Mouse (Mus musculus) heart, adult 10 weeks (tissue): Measurements from ENCODE around the gene Ifna5. TPM values are rescaled to one million over a fixed set of nuclear protein-coding genes. Genes with fewer than 3 reads are reported as not detected.

ENCODE experiments used
- polyA plus RNA-seq: library from polyadenylated mRNA; stranded (reverse); fragments of 350-450 nt; fragmentation: Illumina TruSeq; extraction: RNeasy Lipid Tissue Mini Kit (QIAGEN cat#74804); gene quantifications from one replicate; pipeline ENCODE4 v1.2.3, GENCODE M21; 2014; ENCODE audit warnings: low read depth, low replicate concordance

Gene Ifna5
- not detected for polyA plus RNA-seq

GRCm38 (mm10) chr4:88835225-88835624 is at the start of gene Ifna5:
Gene Ifna5, plus strand, starts transcription at chr4:88835525.

DNA sequence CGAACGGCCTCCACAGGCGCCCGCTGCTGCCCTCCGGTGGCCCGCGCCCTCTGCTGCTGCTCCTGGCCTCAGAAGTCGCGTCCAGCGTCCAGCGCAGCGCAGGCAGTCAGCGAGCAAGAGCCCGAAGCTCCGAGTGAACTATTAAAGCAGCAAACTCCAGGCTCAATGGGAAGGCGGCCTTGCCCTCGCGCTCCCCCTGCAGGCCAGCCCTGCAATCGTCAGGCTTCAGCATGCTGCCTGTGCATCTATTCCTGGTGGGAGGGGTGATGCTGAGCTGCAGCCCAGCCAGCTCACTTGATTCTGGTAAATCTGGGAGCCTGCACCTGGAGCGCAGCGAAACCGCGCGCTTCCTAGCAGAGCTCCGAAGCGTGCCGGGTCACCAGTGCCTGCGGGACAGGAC is 46.9 kb upstream of the Ifna5 start, which contains the start of gene Gm13277:
Gene Gm13277 (plus strand): TSS at position 231 of the 400 bp plus-strand sequence.

DNA sequence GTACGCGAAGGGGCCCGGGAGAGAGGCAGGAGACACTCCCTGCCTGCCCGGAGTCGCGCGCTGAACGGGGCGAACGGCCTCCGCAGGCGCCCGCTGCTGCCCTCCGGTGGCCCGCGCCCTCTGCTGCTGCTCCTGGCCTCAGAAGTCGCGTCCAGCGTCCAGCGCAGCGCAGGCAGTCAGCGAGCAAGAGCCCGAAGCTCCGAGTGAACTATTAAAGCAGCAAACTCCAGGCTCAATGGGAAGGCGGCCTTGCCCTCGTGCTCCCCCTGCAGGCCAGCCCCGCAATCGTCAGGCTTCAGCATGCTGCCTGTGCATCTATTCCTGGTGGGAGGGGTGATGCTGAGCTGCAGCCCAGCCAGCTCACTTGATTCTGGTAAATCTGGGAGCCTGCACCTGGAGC is 44.1 kb upstream of the Ifna5 start, which contains the start of gene Gm13278:
Gene Gm13278 (plus strand): TSS at position 301 of the 400 bp plus-strand sequence.

DNA sequence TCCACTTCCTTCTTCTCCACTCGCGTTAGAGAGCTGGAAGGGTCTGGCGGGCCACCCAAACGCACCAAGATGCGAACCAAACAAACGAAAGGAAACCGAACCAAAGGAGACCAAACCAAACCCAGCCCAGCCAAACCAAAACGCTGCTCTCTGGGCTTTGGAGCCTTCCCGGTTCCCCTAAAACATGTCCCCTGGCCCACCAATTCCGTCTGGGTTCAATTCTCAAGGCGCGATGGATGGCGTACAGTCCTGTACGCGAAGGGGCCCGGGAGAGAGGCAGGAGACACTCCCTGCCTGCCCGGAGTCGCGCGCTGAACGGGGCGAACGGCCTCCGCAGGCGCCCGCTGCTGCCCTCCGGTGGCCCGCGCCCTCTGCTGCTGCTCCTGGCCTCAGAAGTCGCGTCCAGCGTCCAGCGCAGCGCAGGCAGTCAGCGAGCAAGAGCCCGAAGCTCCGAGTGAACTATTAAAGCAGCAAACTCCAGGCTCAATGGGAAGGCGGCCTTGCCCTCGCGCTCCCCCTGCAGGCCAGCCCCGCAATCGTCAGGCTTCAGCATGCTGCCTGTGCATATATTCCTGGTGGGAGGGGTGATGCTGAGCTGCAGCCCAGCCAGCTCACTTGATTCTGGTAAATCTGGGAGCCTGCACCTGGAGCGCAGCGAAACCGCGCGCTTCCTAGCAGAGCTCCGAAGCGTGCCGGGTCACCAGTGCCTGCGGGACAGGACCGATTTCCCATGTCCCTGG is 41.2 kb upstream of the Ifna5 start, which contains the start of gene Gm13275:
Gene Gm13275 (plus strand): TSS at position 552 of the 740 bp plus-strand sequence.

DNA sequence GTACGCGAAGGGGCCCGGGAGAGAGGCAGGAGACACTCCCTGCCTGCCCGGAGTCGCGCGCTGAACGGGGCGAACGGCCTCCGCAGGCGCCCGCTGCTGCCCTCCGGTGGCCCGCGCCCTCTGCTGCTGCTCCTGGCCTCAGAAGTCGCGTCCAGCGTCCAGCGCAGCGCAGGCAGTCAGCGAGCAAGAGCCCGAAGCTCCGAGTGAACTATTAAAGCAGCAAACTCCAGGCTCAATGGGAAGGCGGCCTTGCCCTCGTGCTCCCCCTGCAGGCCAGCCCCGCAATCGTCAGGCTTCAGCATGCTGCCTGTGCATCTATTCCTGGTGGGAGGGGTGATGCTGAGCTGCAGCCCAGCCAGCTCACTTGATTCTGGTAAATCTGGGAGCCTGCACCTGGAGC is 38.2 kb upstream of the Ifna5 start, which contains the start of gene Gm13279:
Gene Gm13279 (plus strand): TSS at position 301 of the 400 bp plus-strand sequence.

GRCm38 (mm10) chr4:88799365-88799764 is 36.0 kb upstream of the Ifna5 start, which contains the start of gene Gm13285:
Gene Gm13285, plus strand, starts transcription at chr4:88799665.

DNA sequence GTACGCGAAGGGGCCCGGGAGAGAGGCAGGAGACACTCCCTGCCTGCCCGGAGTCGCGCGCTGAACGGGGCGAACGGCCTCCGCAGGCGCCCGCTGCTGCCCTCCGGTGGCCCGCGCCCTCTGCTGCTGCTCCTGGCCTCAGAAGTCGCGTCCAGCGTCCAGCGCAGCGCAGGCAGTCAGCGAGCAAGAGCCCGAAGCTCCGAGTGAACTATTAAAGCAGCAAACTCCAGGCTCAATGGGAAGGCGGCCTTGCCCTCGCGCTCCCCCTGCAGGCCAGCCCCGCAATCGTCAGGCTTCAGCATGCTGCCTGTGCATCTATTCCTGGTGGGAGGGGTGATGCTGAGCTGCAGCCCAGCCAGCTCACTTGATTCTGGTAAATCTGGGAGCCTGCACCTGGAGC is 32.4 kb upstream of the Ifna5 start, which contains the start of gene Gm13287:
Gene Gm13287 (plus strand): TSS at position 301 of the 400 bp plus-strand sequence.

GRCm38 (mm10) chr4:88805231-88805630 is 30.1 kb upstream of the Ifna5 start, which contains the start of gene Gm13288:
Gene Gm13288, plus strand, starts transcription at chr4:88805531.

GRCm38 (mm10) chr4:88815928-88816327 is 19.4 kb upstream of the Ifna5 start, which contains the start of gene Ifna7:
Gene Ifna7, plus strand, starts transcription at chr4:88816228.

DNA sequence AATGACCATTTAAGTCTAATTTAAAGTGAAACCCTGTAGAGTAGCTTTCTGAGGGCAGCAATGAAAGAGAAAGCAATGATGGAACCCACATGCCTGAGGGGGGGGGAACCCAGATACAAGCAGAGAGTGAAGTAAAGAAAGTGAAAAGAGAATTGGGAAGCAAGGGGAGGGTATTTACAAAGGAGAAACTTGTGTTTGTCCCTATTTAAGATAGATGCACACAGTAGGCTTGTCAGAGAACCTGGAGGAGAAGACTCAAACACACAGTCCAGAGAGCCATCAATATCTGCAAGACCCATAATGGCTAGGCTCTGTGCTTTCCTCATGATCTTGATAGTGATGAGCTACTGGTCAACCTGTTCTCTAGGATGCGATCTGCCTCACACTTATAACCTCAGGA is 15.7 kb upstream of the Ifna5 start, which contains the start of gene Ifna11:
Gene Ifna11 (plus strand): TSS at position 301 of the 400 bp plus-strand sequence.

DNA sequence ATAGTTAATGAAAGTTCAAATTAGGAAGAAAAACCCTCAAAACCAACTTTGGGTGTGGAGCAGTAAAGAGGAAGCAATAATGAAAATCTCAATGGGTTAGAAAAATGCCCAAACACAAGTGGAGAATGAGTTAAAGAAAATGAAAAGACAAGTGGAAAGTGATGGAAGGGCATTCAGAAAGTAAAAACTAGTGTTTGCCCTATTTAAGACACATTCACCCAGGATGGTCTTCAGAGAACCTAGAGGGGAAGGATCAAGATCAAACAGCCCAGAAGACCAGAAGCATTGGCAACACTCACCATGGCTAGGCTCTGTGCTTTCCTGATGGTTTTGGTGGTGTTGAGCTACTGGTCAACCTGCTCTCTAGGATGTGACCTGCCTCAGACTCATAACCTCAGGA is 8.2 kb upstream of the Ifna5 start, which contains the start of gene Ifna6:
Gene Ifna6 (plus strand): TSS at position 301 of the 400 bp plus-strand sequence.

DNA sequence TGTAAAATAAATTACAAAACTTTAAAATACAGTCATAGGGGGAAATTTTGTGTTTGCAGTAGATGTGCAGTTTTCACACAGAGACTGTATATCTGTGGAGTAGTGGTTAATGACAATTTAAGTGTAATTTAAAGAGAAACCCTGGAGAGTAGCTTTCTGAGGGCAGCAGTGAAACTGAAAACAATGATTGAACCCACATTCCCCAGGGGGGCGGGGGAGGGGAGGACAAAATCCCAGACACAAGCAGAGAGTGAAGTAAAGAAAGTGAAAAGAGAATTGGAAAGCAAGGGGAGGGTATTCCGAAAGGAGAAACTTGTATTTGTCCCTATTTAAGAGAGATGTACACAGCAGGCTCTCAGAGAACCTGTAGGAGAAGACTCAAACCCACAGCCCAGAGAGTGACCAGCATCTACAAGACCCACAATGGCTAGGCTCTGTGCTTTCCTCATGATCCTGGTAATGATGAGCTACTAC is 6.2 kb downstream of the Ifna5 start, which contains the start of gene Ifna4:
Gene Ifna4 (plus strand): TSS at position 424 of the 474 bp plus-strand sequence.

GRCm38 (mm10) chr4:88849698-88850097 is 14.4 kb downstream of the Ifna5 start, which contains the start of gene Ifna1:
Gene Ifna1, plus strand, starts transcription at chr4:88850087.

GRCm38 (mm10) chr4:88880101-88880500 is 44.8 kb downstream of the Ifna5 start, which contains the start of gene Ifne:
Gene Ifne, minus strand, starts transcription at chr4:88880201.

Other genes with a start within 250 kb of the Ifna5 start
- not detected for gene Ifna9, start 243.1 kb upstream of the Ifna5 start, polyA plus RNA-seq
- not detected for gene Ifna12, start 232.1 kb upstream of the Ifna5 start, polyA plus RNA-seq
- gene C87499, start 201.1 kb upstream of the Ifna5 start, polyA plus RNA-seq = not detected
- gene Ifna13, start 191.1 kb upstream of the Ifna5 start, polyA plus RNA-seq = not detected
- gene Ifna16, start 158.6 kb upstream of the Ifna5 start, polyA plus RNA-seq = not detected
- not detected for gene Ifna2, start 151.6 kb upstream of the Ifna5 start, polyA plus RNA-seq
- gene Ifnab, start 144.2 kb upstream of the Ifna5 start, polyA plus RNA-seq = not detected
- not detected for gene Gm26566, start 113.7 kb upstream of the Ifna5 start, polyA plus RNA-seq
- 44.7 TPM for gene Klhl9, start 113.1 kb upstream of the Ifna5 start, polyA plus RNA-seq
- not detected for gene Gm13271, start 80.7 kb upstream of the Ifna5 start, polyA plus RNA-seq
- gene Gm13283, start 75.4 kb upstream of the Ifna5 start, polyA plus RNA-seq = not detected
- gene Gm13290, start 61.7 kb upstream of the Ifna5 start, polyA plus RNA-seq = not detected
- not detected for gene Gm13289, start 58.6 kb upstream of the Ifna5 start, polyA plus RNA-seq
- not detected for gene Gm13272, start 55.7 kb upstream of the Ifna5 start, polyA plus RNA-seq
- gene Ifnz, start 53.4 kb upstream of the Ifna5 start, polyA plus RNA-seq = not detected
- gene Gm13276, start 49.8 kb upstream of the Ifna5 start, polyA plus RNA-seq = not detected
- not detected for gene Gm13277, start 46.9 kb upstream of the Ifna5 start, polyA plus RNA-seq
- gene Gm13278, start 44.0 kb upstream of the Ifna5 start, polyA plus RNA-seq = not detected
- not detected for gene Gm13275, start 41.0 kb upstream of the Ifna5 start, polyA plus RNA-seq
- not detected for gene Gm13279, start 38.1 kb upstream of the Ifna5 start, polyA plus RNA-seq
- gene Gm13285, start 35.9 kb upstream of the Ifna5 start, polyA plus RNA-seq = not detected
- gene Gm13287, start 32.3 kb upstream of the Ifna5 start, polyA plus RNA-seq = not detected
- gene Gm13288, start 30.0 kb upstream of the Ifna5 start, polyA plus RNA-seq = not detected
- gene Ifna7, start 19.3 kb upstream of the Ifna5 start, polyA plus RNA-seq = not detected
- not detected for gene Ifna11, start 15.6 kb upstream of the Ifna5 start, polyA plus RNA-seq
- not detected for gene Ifna6, start 8.1 kb upstream of the Ifna5 start, polyA plus RNA-seq
- gene Ifna4, start 6.3 kb downstream of the Ifna5 start, polyA plus RNA-seq = not detected
- not detected for gene Ifna1, start 14.6 kb downstream of the Ifna5 start, polyA plus RNA-seq
- gene Ifne, start 44.7 kb downstream of the Ifna5 start, polyA plus RNA-seq = not detected